Mouse (Mus musculus) ES-CJ7 (cell line): ENCODE results near the gene Wfdc6a.

Source experiments
- DNase-seq: peaks from one replicate; pipeline ENCODE4 v3.0.0; 2011; ENCODE audit warnings: low read depth, low spot score

The Wfdc6a gene

DNA sequence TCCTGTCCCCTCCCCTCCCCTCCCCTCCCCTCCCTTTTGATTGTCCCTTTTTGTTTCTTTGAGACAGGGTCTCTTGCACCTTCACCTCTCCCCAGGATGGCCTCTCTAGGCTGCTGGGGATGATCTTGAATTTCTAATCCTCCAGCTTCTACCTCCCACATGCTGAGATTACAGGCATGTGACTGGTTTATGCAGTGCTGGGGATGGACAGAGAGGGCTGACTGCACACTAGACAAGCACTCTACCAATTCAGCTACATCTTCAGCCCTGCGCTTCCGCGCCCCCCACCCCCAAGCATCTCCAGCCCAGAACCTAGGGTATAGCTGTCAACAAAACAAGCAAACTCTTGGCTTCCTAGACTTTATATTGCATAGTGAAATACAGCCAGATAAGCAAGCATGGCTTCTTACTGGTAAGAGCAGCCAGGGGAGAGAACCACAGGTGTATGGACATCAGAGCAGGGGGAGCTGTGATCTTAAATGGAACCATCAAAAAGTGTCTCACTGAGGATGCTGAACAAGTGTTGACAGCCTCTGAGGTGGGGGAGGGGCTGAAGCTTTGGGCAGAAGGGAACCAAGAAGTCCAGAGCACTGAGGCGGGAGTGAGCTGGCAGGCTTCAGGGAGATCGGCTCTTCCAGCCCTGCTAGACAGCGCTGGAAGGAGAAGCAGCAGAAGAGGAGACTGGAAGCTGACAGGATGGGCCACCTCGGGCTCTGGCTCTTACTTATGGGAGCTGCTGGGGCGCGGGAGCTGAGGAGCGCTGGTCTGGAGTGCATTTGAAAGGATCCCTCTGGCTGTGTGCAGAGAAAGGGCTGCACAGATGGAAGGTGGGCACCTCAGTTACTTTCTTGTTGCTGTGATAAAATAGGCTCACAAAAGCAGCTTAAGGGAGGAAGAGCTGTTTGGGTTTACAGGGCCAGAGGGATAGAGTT is 35.0 kb downstream of the Wfdc6a start:
- no peak for DNase-seq

GRCm38 (mm10) chr2:164549338-164549737 is 35.9 kb downstream of the Wfdc6a start:
- no peak for DNase-seq

DNA sequence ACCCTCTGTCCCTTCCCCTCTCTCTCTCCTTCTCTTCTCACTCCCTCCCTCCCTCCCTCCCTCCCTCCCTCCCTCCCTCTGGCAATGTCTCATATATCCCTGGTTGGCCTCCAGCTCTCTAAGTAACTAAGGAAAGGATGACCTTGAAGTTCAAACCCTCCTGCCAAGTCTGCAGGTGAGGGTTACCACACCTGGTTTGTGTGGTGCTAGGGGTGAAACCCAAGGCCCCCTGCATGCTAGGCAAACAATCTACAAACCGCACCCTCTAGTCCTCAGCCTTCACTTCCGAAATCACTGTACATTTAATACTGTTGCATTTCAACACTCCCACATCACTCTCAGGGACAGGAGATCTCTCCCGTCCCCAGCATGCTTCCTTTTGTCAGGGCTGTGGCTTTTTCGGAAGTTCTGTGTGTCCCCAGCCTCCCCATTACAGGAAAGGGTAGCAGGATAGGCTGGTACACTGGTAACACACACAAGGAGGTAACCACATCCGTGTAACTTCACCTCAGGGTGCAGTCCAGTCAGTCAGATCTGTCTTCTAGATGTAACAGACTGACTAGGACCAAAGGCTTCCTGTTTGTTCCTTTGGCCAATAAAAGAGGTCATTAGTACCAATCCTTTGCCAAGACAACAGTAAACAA is 40.7 kb downstream of the Wfdc6a start:
- DNase-seq = no peak

DNA sequence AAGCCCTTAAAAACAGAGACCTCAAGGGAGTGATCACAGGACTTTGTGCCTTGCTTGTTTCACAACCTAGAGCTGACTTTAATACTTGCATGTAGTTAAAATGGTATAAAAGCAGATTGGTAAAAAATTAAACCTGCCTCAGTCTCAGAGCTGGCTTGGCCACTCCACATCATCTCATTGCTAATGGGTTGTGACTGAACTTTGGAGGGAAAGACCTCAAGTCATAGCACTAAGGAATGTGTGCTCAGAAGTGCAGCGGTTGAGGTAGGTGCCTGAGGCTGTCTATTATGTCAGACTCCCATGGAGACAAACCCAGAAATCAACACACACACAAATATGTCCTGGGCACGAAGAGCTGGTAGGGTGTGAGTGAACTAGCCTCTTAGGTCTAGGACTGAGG is 41.5 kb downstream of the Wfdc6a start:
- DNase-seq = no peak

GRCm38 (mm10) chr2:164542598-164542997 is 42.6 kb downstream of the Wfdc6a start:
- DNase-seq = no peak

- no peak for DNase-seq
Observed at GRCm38 (mm10) chr2:164542132-164542531, 43.1 kb downstream of the Wfdc6a start.

- DNase-seq = no peak
Observed at GRCm38 (mm10) chr2:164540652-164541427, 44.4 kb downstream of the Wfdc6a start.

DNA sequence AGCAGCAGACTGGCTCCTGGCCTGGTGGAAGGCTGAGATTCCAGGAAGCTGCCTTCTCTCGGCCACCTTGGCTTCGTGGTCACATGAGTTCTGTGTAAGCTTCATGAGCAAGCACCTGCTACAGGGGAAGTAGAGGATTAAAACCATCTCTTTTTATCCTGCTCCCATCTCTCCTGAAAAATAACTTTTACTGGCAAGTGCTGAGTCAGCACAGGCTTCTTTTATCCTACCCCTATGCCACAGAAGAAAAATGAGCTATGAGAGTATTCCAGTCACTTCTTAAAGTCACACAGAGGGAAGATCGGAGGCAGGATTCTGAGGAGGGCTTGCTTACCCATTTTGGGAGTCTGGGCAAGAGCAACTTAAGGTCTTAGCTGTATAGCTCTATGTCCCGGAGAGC is 48.2 kb downstream of the Wfdc6a start:
- no peak for DNase-seq

- DNase-seq = no peak
Observed at GRCm38 (mm10) chr2:164534315-164534714, 50.9 kb downstream of the Wfdc6a start.

- peak; percentile 75 for DNase-seq
Observed at GRCm38 (mm10) chr2:164531169-164531568, 54.1 kb downstream of the Wfdc6a start.
